Mouse (Mus musculus) embryonic facial prominence, embryonic 11.5 days (tissue): Measurements from ENCODE around the gene Rab13. TPM values are rescaled to one million over a fixed set of nuclear protein-coding genes. Genes with fewer than 3 reads are reported as not detected.
"Not testable (repeated sequence)": the region's sequence is repeated elsewhere in the genome, so short reads cannot be mapped to it uniquely, and the experiment has no call there.

Experiments used
- ATAC-seq: fragments of 200-750 bp; cut with Nextera tagmentation; replicated peaks from 2 replicates; pipeline ENCODE4 v1.8.0; 2017; ENCODE audit warnings: low read depth; ENCODE audit not compliant: insufficient number of reproducible peaks, low FRiP score, low TSS enrichment
- DNase-seq: peaks from one replicate; pipeline ENCODE4 v3.0.0-alpha.2; 2015; ENCODE audit warnings: low spot score
- H3K27ac ChIP-seq: fragments of 300-500 bp; sonication (generic); replicated peaks from 2 replicates; pipeline ENCODE4 v1.5.1; 2014; ENCODE audit warnings: mild to moderate bottlenecking, low read depth, low read length, control low read depth
- H3K27me3 ChIP-seq: fragments of 300-500 bp; sonication (generic); 2 replicates; pipeline ENCODE4 v1.6.1; 2014; ENCODE audit warnings: mild to moderate bottlenecking, low read length, moderate library complexity, mixed read lengths; ENCODE audit not compliant: control insufficient read depth, insufficient read depth
- H3K36me3 ChIP-seq: fragments of 300-500 bp; sonication (generic); replicated peaks from 2 replicates; pipeline ENCODE4 v1.6.1; 2014; ENCODE audit warnings: low read depth, mild to moderate bottlenecking, low read length, moderate library complexity, mixed read lengths; ENCODE audit not compliant: control insufficient read depth, insufficient read depth
- H3K4me1 ChIP-seq: fragments of 300-500 bp; sonication (generic); 2 replicates; pipeline ENCODE4 v1.6.1; 2014; ENCODE audit warnings: low read length, mixed read lengths; ENCODE audit not compliant: control insufficient read depth, insufficient read depth
- H3K4me2 ChIP-seq: fragments of 300-500 bp; sonication (generic); 2 replicates; pipeline ENCODE4 v1.6.1; 2014; ENCODE audit warnings: low read depth, mild to moderate bottlenecking, control low read depth, low read length, moderate library complexity
- H3K4me3 ChIP-seq: fragments of 300-500 bp; sonication (generic); 2 replicates; pipeline ENCODE4 v1.5.1; 2014; ENCODE audit warnings: low read depth, low read length, control low read depth
- H3K9ac ChIP-seq: fragments of 300-500 bp; sonication (generic); replicated peaks from 2 replicates; pipeline ENCODE4 v1.6.1; 2014; ENCODE audit warnings: mild to moderate bottlenecking, control low read depth, low read length
- H3K9me3 ChIP-seq: fragments of 300-500 bp; sonication (generic); replicated peaks from 2 replicates; pipeline ENCODE4 v1.6.1; 2016; ENCODE audit warnings: mild to moderate bottlenecking, low read length, inconsistent platforms, mixed read lengths; ENCODE audit not compliant: control insufficient read depth
- WGBS: fragments of 180-500 bp; shearing (Covaris S2); extraction: QIAGEN DNeasy Blood & Tissue Kit; methylation state at CpG from one replicate; pipeline ENCODE4 v1.1.7; 2014; 5-methylcytosine and 5-hydroxymethylcytosine counted together
- polyA plus RNA-seq: library from polyadenylated mRNA; unstranded; fragments of >200 nt; fragmentation: Nextera tagmentation; extraction: Ambion mirVana; gene quantifications from 2 replicates; pipeline ENCODE4 v1.2.1, GENCODE M21; 2014

Rab13 gene
- polyA plus RNA-seq, 1 experiment from 2014 or later, result 14.7 TPM

GRCm38 (mm10) chr3:90248746-90249100, 35.2 kb downstream of the Rab13 start:
- Histone ChIP-seq H3K9me3 (no peaks in the 10 kb centered on the region), H3K27ac (peak overlapping the region; percentile 43; the same call in 1 of the 2 replicates), H3K9ac (peak overlapping the region; percentile 73), H3K36me3 (no peaks in the 10 kb centered on the region), H3K27me3 (no peaks in the 10 kb centered on the region), H3K4me3 (peak overlapping the region; percentile 57), H3K4me2 (peak overlapping the region; percentile 83), H3K4me1 (no peaks in the 10 kb centered on the region)
- 6% methylated on average over 10 of the region's 10 CpGs for WGBS
- peak; percentile 30 for DNase-seq
- ATAC-seq, result no peak

DNA sequence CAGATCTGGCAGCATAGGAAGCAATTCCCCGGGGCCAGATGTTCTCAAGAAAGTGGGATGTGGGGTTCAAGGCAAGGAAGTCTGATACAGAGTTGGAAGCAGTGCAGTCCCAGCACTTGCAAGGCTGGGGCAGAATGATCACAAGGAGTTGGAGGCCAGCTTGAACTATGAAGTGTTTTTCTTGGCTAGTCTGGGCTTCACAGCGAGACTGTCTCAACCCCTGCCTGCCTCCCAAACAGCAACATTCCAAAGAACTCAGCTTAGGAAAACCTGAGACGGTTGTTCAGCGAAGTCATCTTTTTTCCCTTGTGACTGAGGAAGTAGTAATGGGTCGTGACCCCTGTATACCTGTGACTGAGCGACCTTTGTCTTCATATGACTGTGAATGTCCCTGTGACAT, 37.3 kb downstream of the Rab13 start:
- DNase-seq, result no peak
- ATAC-seq, result no peak
- WGBS, result 82% methylated on average over 6 of the region's 6 CpGs
- Histone ChIP-seq H3K4me2 (no peak overlapping the region), H3K9me3 (no peaks in the 10 kb centered on the region), H3K27ac (no peak overlapping the region), H3K4me1 (peaks cover 5% of the 10 kb centered on the region; the same call in 1 of the 2 replicates), H3K27me3 (no peaks in the 10 kb centered on the region), H3K4me3 (no peak overlapping the region), H3K36me3 (no peaks in the 10 kb centered on the region), H3K9ac (no peak overlapping the region)

- H3K9ac ChIP-seq, H3K27me3 ChIP-seq, H3K9me3 ChIP-seq, H3K27ac ChIP-seq, H3K36me3 ChIP-seq, H3K4me1 ChIP-seq, ATAC-seq, DNase-seq, H3K4me2 ChIP-seq, H3K4me3 ChIP-seq: not testable (repeated sequence)
- 95% methylated on average over 9 of the region's 12 CpGs for WGBS
Measured at GRCm38 (mm10) chr3:90251731-90252226, 38.3 kb downstream of the Rab13 start.

- not testable (repeated sequence) for DNase-seq, ATAC-seq, H3K27me3 ChIP-seq, H3K4me2 ChIP-seq, H3K36me3 ChIP-seq, H3K9ac ChIP-seq, H3K9me3 ChIP-seq, H3K4me1 ChIP-seq, H3K27ac ChIP-seq, H3K4me3 ChIP-seq
- 98% methylated on average over 2 of the region's 2 CpGs for WGBS
Measured at GRCm38 (mm10) chr3:90252659-90253058, 39.2 kb downstream of the Rab13 start.

DNA sequence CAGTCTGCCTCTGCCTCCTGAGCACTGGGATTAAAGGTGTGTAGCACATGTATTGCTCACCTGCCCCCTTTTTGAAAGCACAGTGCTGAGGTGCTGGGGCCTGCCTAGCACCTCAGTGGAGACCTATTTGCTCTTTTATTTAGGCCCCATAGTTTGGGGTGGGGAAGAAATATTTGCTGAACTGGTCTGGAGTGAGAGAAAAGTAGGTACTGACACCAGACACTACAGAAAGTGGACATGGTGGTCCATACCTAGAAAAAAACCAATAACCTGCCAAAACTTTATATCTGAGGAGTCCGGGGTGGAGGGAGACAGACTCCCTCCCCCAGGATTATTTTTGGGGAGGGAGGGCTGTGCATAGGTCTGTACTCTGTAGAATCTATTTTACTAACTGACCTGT, 39.7 kb downstream of the Rab13 start:
- H3K27me3 ChIP-seq, H3K27ac ChIP-seq, H3K4me3 ChIP-seq, H3K9me3 ChIP-seq, DNase-seq, H3K4me2 ChIP-seq, H3K4me1 ChIP-seq, H3K36me3 ChIP-seq, H3K9ac ChIP-seq: not testable (repeated sequence)
- peak; percentile 7; the same call in 1 of the 2 replicates for ATAC-seq
- WGBS, result 86% methylated on average over 1 of the region's 1 CpGs

DNA sequence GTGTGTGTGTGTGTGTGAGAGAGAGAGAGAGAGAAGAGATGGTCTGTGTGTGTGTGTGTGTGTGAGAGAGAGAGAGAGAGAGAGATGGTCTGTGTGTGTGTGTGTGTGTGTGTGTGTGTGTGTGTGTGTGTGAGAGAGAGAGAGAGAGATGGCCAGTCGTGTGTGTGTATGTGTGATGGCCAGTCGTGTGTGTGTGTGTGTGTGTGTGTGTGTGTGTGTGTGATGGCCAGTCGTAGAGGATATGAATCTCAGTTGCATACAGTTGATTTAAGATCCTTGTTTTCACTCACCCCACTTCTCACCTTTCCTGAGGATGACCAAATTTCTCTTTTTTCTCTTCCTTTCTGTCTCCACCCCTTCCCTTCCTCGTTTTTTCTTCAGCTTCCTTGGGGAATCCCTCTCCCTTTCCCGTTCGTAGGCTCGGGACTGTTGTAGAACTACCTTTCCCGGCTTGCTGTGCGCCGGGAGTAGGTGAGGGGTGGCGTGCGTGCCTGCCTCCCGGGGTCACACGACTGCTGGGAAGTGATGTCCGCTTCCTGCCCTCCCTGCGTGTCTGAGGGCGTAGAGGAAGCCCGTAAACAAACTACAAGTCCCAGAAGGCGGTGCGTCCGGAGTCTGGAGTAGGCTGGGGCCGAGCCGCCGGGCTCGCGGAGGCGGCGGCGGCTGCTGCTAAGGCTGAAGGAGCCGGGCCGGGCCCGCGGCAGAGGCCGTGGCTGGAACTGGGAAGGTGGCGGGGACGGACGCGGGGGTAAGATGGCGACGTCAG, 40.3 kb downstream of the Rab13 start, which contains the start of gene Crtc2:
TSS of gene Crtc2 (plus strand) at position 511 of the 766 bp plus-strand sequence.
- peak within 1 kb of the TSS; percentile 84 for H3K4me2 ChIP-seq
- peak within 1 kb of the TSS; percentile 84 for H3K9ac ChIP-seq
- peak within 1 kb of the TSS; percentile 78 for H3K4me3 ChIP-seq
- H3K4me1 ChIP-seq, result peaks cover 5% of the 10 kb centered on the region; the same call in 1 of the 2 replicates
- H3K9me3 ChIP-seq, result no peaks in the 10 kb centered on the region
- H3K36me3 ChIP-seq, result no peaks in the 10 kb centered on the region
- no peaks in the 10 kb centered on the region for H3K27me3 ChIP-seq
- DNase-seq (peak; percentile 98), ATAC-seq (peak; percentile 97)
- H3K27ac ChIP-seq, result 0 out of 2 replicates have a peak within 1 kb of the TSS, but pooled peaks have one; percentile 8
- 2% methylated on average over 40 of the region's 40 CpGs for WGBS

DNA sequence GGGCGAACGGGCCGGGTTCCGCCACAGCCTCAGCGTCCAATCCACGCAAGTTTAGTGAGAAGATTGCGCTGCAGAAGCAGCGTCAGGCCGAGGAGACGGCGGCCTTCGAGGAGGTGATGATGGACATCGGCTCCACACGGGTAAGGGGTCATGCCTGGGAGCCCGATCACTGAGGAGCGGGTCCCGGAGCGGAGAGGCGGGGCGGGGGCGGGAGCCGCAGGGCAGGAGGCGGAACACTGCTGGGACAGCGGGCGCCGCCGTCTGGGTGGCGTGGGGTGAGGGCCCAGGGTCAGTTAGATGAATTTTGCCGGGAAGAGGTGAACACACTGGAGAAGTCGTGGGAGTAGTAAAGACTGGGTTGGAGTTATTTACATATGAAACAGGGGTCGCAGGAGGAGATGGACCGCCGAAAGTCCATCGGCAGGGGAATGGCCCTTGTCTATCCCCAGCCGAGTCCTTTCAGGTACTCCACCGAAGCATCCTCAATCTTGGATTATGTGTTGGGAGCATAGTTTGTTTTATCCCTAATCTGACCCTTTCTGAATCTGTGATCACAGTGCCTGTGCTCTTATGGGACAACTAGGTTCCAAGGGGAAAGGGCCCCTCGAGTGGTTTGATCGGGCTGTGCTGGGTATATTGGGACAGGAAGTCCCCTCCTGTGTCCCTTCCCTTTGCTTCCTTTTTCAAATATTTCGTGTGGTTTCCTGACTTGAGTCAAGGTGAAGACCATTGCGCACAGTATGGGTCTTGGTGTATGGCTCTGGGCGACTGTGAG, 41.1 kb downstream of the Rab13 start:
- under 1% methylated on average over 41 of the region's 41 CpGs for WGBS
- H3K36me3 ChIP-seq, result 0 out of 2 replicates have a peak, but pooled peaks cover 2% of the 10 kb centered on the region
- no peaks in the 10 kb centered on the region for H3K9me3 ChIP-seq
- peak overlapping the region; percentile 84 for H3K9ac ChIP-seq
- peak overlapping the region; percentile 78 for H3K4me3 ChIP-seq
- H3K27ac ChIP-seq, result 0 out of 2 replicates have a peak overlapping the region, but pooled peaks have one; percentile 8
- no peaks in the 10 kb centered on the region for H3K27me3 ChIP-seq
- peak; percentile 54 for DNase-seq
- peaks cover 5% of the 10 kb centered on the region; the same call in 1 of the 2 replicates for H3K4me1 ChIP-seq
- H3K4me2 ChIP-seq, result peak overlapping the region; percentile 84
- ATAC-seq, result peak; percentile 60
